Comparison of ENCODE assay signal across 15 mouse cellular contexts in the genomic region with DNA sequence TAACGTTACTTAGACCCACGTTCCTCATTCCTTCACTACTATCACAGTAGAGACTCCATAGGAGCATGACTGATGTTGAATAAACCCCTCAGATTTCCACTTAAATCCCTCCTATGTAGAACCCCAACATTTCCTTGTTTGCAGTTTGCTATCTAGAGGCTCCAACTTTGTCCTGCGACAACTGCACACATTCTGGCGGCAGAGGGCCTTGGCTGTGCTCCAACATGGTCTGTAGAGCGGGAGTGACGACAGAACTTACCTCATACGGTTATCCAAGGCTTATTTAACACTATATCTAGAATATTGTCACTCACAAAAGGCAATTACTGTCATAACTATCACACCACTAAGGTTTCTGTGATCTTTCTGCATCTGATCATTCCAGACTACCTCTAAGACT.
"Had no signal": no experiment of that assay in that cellular context is flagged by ENCODE, and none has a peak within 500 bp of the region (broad histone marks: within the 10 kb centered on the region; RNA-seq: fewer than 3 reads in every experiment).

No protein-coding gene starts in this region.

- H3K4me2 ChIP-seq: liver, embryonic 12.5 days; midbrain, embryonic 11.5 days; midbrain, embryonic 13.5 days; midbrain, embryonic 15.5 days; neural tube, embryonic 12.5 days; stomach, embryonic 15.5 days had no signal

- H3K27me3 ChIP-seq: midbrain, embryonic 13.5 days; midbrain, embryonic 15.5 days; neural tube, embryonic 12.5 days; stomach, embryonic 15.5 days had no signal

- H3K9ac ChIP-seq: liver, embryonic 12.5 days; liver, embryonic 14.5 days; midbrain, embryonic 13.5 days; midbrain, embryonic 15.5 days; neural tube, embryonic 12.5 days; stomach, embryonic 15.5 days had no signal

- DNase-seq: lung, adult 2 months; lung, postnatal 10 days; lung, postnatal 36 days; right cerebral cortex, postnatal 14 days; thymus, adult 18-20 months; thymus, postnatal 14 days; thymus, postnatal 36 days had no signal

- H3K27ac ChIP-seq: liver, embryonic 12.5 days; liver, embryonic 14.5 days; macrophage; midbrain, embryonic 13.5 days; midbrain, embryonic 15.5 days; neural tube, embryonic 12.5 days; stomach, embryonic 15.5 days had no signal

- H3K36me3 ChIP-seq: liver, embryonic 12.5 days; midbrain, embryonic 13.5 days; midbrain, embryonic 15.5 days; neural tube, embryonic 12.5 days; stomach, embryonic 15.5 days had no signal

- H3K9me3 ChIP-seq: liver, embryonic 12.5 days; midbrain, embryonic 13.5 days; midbrain, embryonic 15.5 days; neural tube, embryonic 12.5 days; stomach, embryonic 15.5 days had no signal

- H3K4me3 ChIP-seq: liver, embryonic 12.5 days; midbrain, embryonic 13.5 days; midbrain, embryonic 15.5 days; neural tube, embryonic 12.5 days; stomach, embryonic 15.5 days had no signal

- ATAC-seq: liver, embryonic 12.5 days; midbrain, embryonic 13.5 days; midbrain, embryonic 15.5 days had no signal
